Mouse (Mus musculus) CH12.LX (cell line): ENCODE measurements around the gene Capn2. TPM values are rescaled to one million over a fixed set of nuclear protein-coding genes. Genes with fewer than 3 reads are reported as not detected.

Experiments used
- DNase-seq: peaks from one replicate; pipeline ENCODE4 v3.0.0-alpha.2; 2013; ENCODE audit errors: extremely low read depth
- H3K27ac ChIP-seq: 2 replicates; pipeline ENCODE4 v1.5.1; 2012; ENCODE audit warnings: low read depth, mild to moderate bottlenecking, control low read depth, moderate library complexity; ENCODE audit not compliant: insufficient read depth
- H3K27me3 ChIP-seq: replicated peaks from 2 replicates; pipeline ENCODE3; 2012; ENCODE audit warnings: inconsistent platforms
- H3K36me3 ChIP-seq, 2 experiments: replicated peaks in 1 of 2; 2 replicates each; pipeline versions ENCODE3 to v1.6.1; 2012; ENCODE audit warnings: inconsistent platforms in 1 of 2, low read length in 1 of 2, mild to moderate bottlenecking in 1 of 2, mixed read lengths in 1 of 2, moderate library complexity in 1 of 2; ENCODE audit not compliant: control insufficient read depth in 1 of 2, insufficient read depth in 1 of 2
- H3K4me1 ChIP-seq, 2 experiments: 2 replicates each; pipeline ENCODE4 v1.6.1; 2012; ENCODE audit warnings: inconsistent platforms in 1 of 2, moderate library complexity in 1 of 2; ENCODE audit not compliant: insufficient read depth in 2 of 2, control insufficient read depth in 1 of 2
- H3K4me2 ChIP-seq: 2 replicates; pipeline ENCODE4 v1.6.1; 2012; ENCODE audit warnings: low read depth, mild to moderate bottlenecking, control low read depth; ENCODE audit not compliant: poor library complexity, insufficient read depth, severe bottlenecking
- H3K4me3 ChIP-seq, 3 experiments: fragments of 150-350 bp in 1 of 3; sonication (generic) in 1 of 3; replicated peaks in 1 of 3; 2 replicates each; pipeline versions ENCODE3 to v1.5.1; 2011 to 2012; ENCODE audit warnings: low read depth in 2 of 3, low read length in 2 of 3, mild to moderate bottlenecking in 2 of 3, moderate library complexity in 2 of 3, control low read depth in 1 of 3, improper control_type of control experiment in 1 of 3, inconsistent platforms in 1 of 3, mixed read lengths in 1 of 3; ENCODE audit not compliant: poor library complexity in 1 of 3
- H3K79me2 ChIP-seq: replicated peaks from 2 replicates; pipeline ENCODE4 v1.6.1; 2012; ENCODE audit warnings: mild to moderate bottlenecking, moderate library complexity; ENCODE audit not compliant: control insufficient read depth, poor library complexity, insufficient read depth, severe bottlenecking; ENCODE audit errors: extremely low read depth
- H3K9ac ChIP-seq: 2 replicates; pipeline ENCODE4 v1.6.1; 2012; ENCODE audit warnings: low read depth, mild to moderate bottlenecking, control low read depth, moderate library complexity; ENCODE audit not compliant: insufficient read depth
- H3K9me3 ChIP-seq: replicated peaks from 2 replicates; pipeline ENCODE3; 2012; ENCODE audit warnings: low read length, inconsistent platforms, mixed read lengths
- BHLHE40 ChIP-seq: IDR thresholded peaks from 2 replicates; pipeline ENCODE4 v1.6.1; 2011; ENCODE audit warnings: mild to moderate bottlenecking, low read depth, low read length, improper control_type of control experiment
- CHD1 ChIP-seq: IDR thresholded peaks from 2 replicates; pipeline ENCODE4 v1.6.1; 2012; ENCODE audit warnings: low read depth, low read length, improper control_type of control experiment, inconsistent platforms
- CTCF ChIP-seq, 2 experiments: IDR thresholded peaks in 1 of 2; conservative IDR thresholded peaks in 1 of 2; 2 replicates each; pipeline ENCODE4 v1.5.1; 2011 to 2012; ENCODE audit warnings: low read depth in 2 of 2, low read length in 2 of 2, improper control_type of control experiment in 1 of 2, inconsistent platforms in 1 of 2, mild to moderate bottlenecking in 1 of 2, moderate library complexity in 1 of 2
- ELF1 ChIP-seq: IDR thresholded peaks from 2 replicates; pipeline ENCODE4 v1.6.1; 2014; ENCODE audit warnings: low read depth, mild to moderate bottlenecking, inconsistent platforms, low read length, improper control_type of control experiment
- ETS1 ChIP-seq: conservative IDR thresholded peaks from 2 replicates; pipeline ENCODE4 v1.6.1; 2012; ENCODE audit warnings: low read depth, mild to moderate bottlenecking, inconsistent platforms, low read length, improper control_type of control experiment, moderate library complexity
- JUN ChIP-seq: IDR thresholded peaks from 2 replicates; pipeline ENCODE4 v1.6.1; 2011; ENCODE audit warnings: low read depth, mild to moderate bottlenecking, low read length, improper control_type of control experiment, moderate library complexity; ENCODE audit not compliant: insufficient read depth
- KAT2A ChIP-seq: IDR thresholded peaks from 2 replicates; pipeline ENCODE4 v1.6.1; 2012; ENCODE audit warnings: low read length, improper control_type of control experiment, inconsistent platforms; ENCODE audit not compliant: insufficient replicate concordance
- MAFK ChIP-seq: IDR thresholded peaks from 2 replicates; pipeline ENCODE4 v1.6.1; 2011; ENCODE audit warnings: low read length, improper control_type of control experiment; ENCODE audit not compliant: insufficient replicate concordance
- MAX ChIP-seq: IDR thresholded peaks from 2 replicates; pipeline ENCODE4 v1.6.1; 2011; ENCODE audit warnings: low read length, improper control_type of control experiment
- MYC ChIP-seq: IDR thresholded peaks from 2 replicates; pipeline ENCODE4 v1.6.1; 2011; ENCODE audit warnings: low read depth, mild to moderate bottlenecking, improper control_type of control experiment, low read length
- NELFE ChIP-seq: IDR thresholded peaks from 2 replicates; pipeline ENCODE4 v1.6.1; 2011; ENCODE audit warnings: low read depth, low read length, improper control_type of control experiment
- POLR2AphosphoS2 ChIP-seq: IDR thresholded peaks from 2 replicates; pipeline ENCODE4 v1.6.1; 2011; ENCODE audit warnings: low read depth, low read length, improper control_type of control experiment
- RAD21 ChIP-seq: IDR thresholded peaks from 2 replicates; pipeline ENCODE4 v1.6.1; 2011; ENCODE audit warnings: low read depth, mild to moderate bottlenecking, low read length, improper control_type of control experiment, moderate library complexity
- RCOR1 ChIP-seq: conservative IDR thresholded peaks from 2 replicates; pipeline ENCODE4 v1.6.1; 2012; ENCODE audit warnings: low read depth, mild to moderate bottlenecking, inconsistent platforms, low read length, improper control_type of control experiment
- SMC3 ChIP-seq: IDR thresholded peaks from 2 replicates; pipeline ENCODE4 v1.6.1; 2011; ENCODE audit warnings: low read depth, low read length, improper control_type of control experiment
- ZC3H11A ChIP-seq: IDR thresholded peaks from 2 replicates; pipeline ENCODE4 v1.6.1; 2012; ENCODE audit warnings: low read depth, mild to moderate bottlenecking, inconsistent platforms, low read length, improper control_type of control experiment
- ZNF384 ChIP-seq: IDR thresholded peaks from 2 replicates; pipeline ENCODE4 v1.6.1; 2012; ENCODE audit warnings: low read depth, low read length, improper control_type of control experiment, inconsistent platforms
- dilution Hi-C: fragments of 300-500 bp; cut with MboI; formaldehyde crosslinking; loops from 2 replicates; pipeline ENCODE4 v1.14.3; 2020; ENCODE audit warnings: low sequenced_read_pairs; ENCODE audit not compliant: extremely low pct_unique_long_range_greater_than_20kb, extremely low pct_ligation_motif_present
- in situ Hi-C: fragments of 300-500 bp; cut with MboI; formaldehyde crosslinking; loops from 3 replicates; pipeline ENCODE4 v1.14.3; 2019; ENCODE audit warnings: low sequenced_read_pairs, low pct_ligation_motif_present, low pct_unique_long_range_greater_than_20kb, mixed read lengths
- polyA plus RNA-seq: library from polyadenylated mRNA; unstranded; fragments of >175 nt; gene quantifications from 2 replicates; pipeline ENCODE4 v1.2.1, GENCODE M21; 2012; ENCODE audit warnings: low read depth; ENCODE audit not compliant: insufficient read length
- total RNA-seq, 2 experiments: library from RNA; depleted of rRNA; stranded (reverse); fragments of 300-350 nt in 1 of 2; fragments of >200 nt in 1 of 2; gene quantifications; 2 replicates each; pipeline ENCODE4 v1.2.3; 2012 to 2014

Gene Capn2
- total and polyA plus RNA-seq, 3 experiments = 10.9 to 28.1 (median 15.0) TPM

DNA sequence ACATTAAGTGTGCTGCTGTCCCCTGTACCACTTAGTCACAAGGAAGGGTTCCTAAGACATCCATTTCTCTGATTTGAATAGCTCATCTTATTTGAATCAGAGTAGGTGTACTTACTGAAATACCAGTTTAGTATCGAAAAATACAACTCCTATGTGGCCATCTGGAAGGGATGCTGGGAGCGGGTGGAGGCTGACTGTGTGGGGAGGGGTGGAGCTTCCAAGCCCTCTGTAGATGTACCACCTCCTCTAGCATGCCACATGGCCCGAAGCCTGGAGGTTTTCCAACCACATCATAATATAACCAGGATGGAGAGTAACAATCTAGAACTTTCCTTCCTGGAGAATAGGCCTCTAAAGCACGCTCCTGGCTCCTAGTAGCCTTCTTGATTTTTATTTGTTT, 40.9 kb upstream of the Capn2 start:
- no peak overlapping the region for H3K27ac ChIP-seq
- H3K79me2 ChIP-seq = no peaks in the 10 kb centered on the region
- no peak overlapping the region for H3K4me3 ChIP-seq
- in situ Hi-C loops = loop anchor here (25.0 kb wide), 2 partner anchors 229 to 704 kb away; no protein-coding TSS in a partner anchor
- H3K4me2 ChIP-seq = no peak overlapping the region
- H3K9me3 ChIP-seq = no peaks in the 10 kb centered on the region
- peaks cover 0 to 2% of the 10 kb centered on the region in 2 experiments; a peak in 1 of 4 replicates for H3K4me1 ChIP-seq
- TF ChIP-seq KAT2A = no peak
- TF ChIP-seq ELF1 = no peak
- no peak for TF ChIP-seq NELFE
- no peak for TF ChIP-seq CHD1
- no peak for TF ChIP-seq JUN
- TF ChIP-seq POLR2AphosphoS2 = no peak
- no peak for TF ChIP-seq ZC3H11A
- no peak for TF ChIP-seq CTCF (conservative IDR thresholded peaks at IDR 0.05 in 1 of 2, IDR thresholded peaks at IDR 0.05 in 1 of 2; ENCODE audit: low read depth in 2 of 2, low read length in 2 of 2)
- no peak for TF ChIP-seq ETS1
- no peak for TF ChIP-seq BHLHE40
- TF ChIP-seq, all 38 proteins: peak for 0
- dilution Hi-C loops = no loop called here
- no peak for DNase-seq
- Histone ChIP-seq H3K9ac (no peak overlapping the region), H3K27me3 (no peaks in the 10 kb centered on the region), H3K36me3 (no peaks in the 10 kb centered on the region)

DNA sequence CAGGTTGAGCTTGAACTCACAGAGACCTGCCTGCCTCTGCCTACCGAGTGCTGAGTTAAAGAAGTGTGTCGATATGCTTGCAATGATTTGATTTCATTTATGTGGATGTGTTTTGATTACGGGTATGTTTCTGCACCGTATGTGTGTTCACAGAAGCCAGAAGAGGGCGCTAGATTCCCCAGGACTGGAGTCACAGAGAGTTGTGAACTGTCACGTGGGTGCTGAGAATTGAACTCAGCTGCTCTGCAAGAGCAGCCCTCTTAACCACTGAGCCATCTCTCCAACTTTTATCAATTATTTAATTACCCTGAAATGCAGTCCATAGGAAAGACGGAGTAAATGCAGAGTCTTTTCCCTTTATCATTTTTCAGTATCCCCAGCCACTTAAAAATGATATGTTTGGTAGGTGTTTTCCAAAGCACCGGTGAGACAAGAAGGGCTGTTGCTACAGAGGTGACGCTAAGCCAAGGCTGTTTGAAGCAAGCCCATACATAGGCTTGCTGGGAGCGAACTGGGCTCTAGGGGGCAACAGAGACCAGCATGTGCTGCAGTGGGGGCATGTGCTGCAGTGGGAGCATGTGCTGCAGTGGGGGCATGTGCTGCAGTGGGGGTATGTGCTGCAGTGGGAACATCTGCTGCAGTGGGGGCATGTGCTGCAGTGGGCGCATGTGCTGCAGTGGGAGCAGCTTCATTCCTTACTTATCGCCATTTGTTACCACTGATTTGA, 36.4 kb upstream of the Capn2 start:
- Histone ChIP-seq H3K9me3 (no peaks in the 10 kb centered on the region), H3K9ac (no peak overlapping the region), H3K27me3 (no peaks in the 10 kb centered on the region), H3K79me2 (no peaks in the 10 kb centered on the region), H3K4me1 (no peaks in the 10 kb centered on the region), H3K36me3 (no peaks in the 10 kb centered on the region), H3K4me2 (no peak overlapping the region), H3K27ac (no peak overlapping the region), H3K4me3 (no peak overlapping the region)
- TF ChIP-seq MAX = peak; percentile 46; the same call in 1 of the 2 replicates
- TF ChIP-seq RCOR1 = no peak
- peak; percentile 24 to 83 for TF ChIP-seq CTCF (conservative IDR thresholded peaks at IDR 0.05 in 1 of 2, IDR thresholded peaks at IDR 0.05 in 1 of 2; ENCODE audit: low read depth in 2 of 2, low read length in 2 of 2)
- peak; percentile 78 for TF ChIP-seq RAD21
- TF ChIP-seq NELFE = no peak
- no peak for TF ChIP-seq MAFK
- peak; percentile 68; the same call in 1 of the 2 replicates for TF ChIP-seq MYC
- no peak for TF ChIP-seq CHD1
- TF ChIP-seq ZNF384 = no peak
- no peak for TF ChIP-seq ZC3H11A
- peak; percentile 47 for TF ChIP-seq BHLHE40
- TF ChIP-seq SMC3 = peak; percentile 49
- dilution Hi-C loops = no loop called here
- in situ Hi-C loops = loop anchor here (25.0 kb wide), 2 partner anchors 233 to 708 kb away; no protein-coding TSS in a partner anchor
- DNase-seq = peak; percentile 52
